Mouse (Mus musculus) cerebellum, adult 11 months (tissue): ENCODE data around the gene Foxp2.

Experiments used
- DNase-seq: peaks from one replicate; pipeline ENCODE4 v3.0.0; 2022

The Foxp2 gene

DNA sequence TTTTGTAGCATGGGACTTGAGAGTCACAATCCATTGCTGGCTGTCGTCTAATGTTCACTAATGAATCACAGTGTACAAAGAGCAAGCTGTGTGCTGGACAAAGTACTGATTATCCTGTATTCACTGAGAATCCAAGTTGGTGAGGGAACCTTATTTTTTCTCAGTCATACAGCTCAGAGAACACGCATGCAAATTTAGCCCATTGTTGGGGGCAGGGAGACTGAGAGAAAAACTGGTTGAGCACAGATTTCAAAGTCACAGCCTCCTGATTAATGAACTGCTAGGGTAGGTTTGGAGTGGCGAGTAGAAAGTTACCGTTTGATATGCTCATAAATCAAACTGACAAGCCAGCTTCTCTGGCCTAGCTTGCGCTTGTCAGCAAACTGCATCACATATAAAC lies 477.1 kb downstream of the Foxp2 start:
- DNase-seq, result no peak

- DNase-seq, result no peak
Measured at GRCm38 (mm10) chr6:15396462-15396861, 495.3 kb downstream of the Foxp2 start.

DNA sequence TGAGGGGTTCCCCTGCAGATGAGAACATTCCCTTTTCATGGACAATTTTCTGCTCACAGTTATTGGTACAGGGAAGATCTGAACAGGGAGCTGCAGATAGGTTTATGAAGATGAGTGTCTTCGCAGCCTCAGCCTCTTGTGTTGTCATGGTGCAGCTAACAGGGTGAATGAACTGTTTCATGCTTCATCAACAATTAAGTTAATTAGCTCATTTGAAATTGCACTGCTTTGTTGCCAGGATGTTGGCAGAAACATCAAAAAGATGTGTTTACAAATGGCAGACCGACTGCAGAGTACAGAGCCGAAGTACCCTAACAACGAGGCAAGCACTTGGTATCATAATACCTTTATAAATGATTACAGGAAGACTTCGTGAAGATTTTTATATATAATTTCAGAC lies 496.3 kb downstream of the Foxp2 start:
- DNase-seq, result no peak

DNA sequence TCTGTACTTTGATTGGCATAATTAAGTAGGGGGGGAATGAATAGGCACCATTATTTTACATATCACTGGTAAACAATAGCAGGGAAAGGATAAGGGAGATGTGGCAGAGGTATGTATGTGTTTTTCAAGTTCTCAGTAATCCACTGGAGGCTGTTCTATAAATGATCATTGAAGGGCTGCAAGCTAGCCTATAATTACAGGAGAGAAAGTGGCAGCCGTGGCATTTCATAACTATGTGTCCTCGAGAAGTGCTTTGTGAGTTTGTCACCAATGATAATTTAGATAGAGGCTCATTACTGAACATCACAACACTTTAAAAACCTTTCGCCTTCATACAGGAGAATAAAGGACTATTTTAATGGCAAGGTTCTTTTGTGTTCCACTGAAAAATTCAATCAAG lies 500.0 kb downstream of the Foxp2 start:
- DNase-seq, result no peak

DNA sequence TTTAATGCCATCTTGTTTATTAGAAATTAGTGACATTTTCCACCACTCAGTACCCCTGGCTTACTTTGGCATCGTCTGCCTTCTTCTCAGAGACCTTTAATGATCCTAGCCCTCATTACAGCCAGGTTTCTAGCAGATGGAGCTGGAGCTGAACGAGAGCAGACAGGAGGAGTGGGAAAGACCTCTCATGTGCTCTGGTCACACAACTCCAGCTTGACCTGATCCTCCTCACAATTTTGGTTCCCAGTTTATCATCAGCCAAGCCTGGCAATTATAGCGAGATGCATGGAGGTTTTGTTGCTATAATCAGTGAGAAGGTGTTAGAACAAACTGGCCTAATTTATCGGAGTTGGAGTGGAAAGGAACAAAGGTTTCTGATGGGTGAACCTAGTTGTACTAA lies 500.9 kb downstream of the Foxp2 start:
- DNase-seq, result no peak

DNA sequence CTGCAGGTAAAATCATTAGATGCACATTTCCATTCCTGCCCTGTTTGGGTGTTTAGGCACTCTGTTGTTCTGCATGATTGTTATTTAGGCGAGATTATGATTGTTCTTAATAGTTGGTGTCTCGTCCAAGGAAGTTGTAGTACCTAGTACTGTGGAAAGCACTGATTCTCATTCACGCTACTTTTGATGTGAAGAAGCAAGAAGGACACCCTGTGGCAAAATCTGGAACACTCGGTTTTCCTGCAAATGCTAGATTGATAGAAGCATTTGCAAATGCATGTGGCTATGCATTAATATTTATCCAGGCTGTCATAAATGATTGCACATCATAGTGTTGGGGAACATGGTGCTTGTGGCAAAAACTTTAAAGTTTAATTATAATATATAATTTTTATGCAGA lies 514.0 kb downstream of the Foxp2 start:
- DNase-seq, result no peak

DNA sequence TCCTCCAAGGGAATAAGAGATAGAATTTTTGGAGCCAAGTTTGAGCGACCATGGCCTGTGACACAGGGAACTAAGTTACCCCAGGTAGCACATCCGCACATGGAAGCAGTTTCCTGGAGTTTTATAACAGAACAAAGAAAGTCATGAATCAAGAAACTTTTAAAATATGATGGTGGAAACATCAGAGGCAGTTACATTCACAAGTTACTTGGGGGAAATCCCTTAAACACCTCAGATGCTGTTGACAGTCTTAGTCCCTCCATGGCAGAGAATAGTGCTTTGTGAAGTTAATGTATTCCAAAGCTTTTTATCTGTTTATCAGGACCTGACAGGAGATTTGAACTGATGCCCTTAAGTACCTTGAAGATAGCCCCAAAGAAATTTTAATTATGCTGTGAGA lies 558.6 kb downstream of the Foxp2 start:
- DNase-seq, result no peak

GRCm38 (mm10) chr6:15463390-15463789 lies 562.2 kb downstream of the Foxp2 start:
- no peak for DNase-seq

DNA sequence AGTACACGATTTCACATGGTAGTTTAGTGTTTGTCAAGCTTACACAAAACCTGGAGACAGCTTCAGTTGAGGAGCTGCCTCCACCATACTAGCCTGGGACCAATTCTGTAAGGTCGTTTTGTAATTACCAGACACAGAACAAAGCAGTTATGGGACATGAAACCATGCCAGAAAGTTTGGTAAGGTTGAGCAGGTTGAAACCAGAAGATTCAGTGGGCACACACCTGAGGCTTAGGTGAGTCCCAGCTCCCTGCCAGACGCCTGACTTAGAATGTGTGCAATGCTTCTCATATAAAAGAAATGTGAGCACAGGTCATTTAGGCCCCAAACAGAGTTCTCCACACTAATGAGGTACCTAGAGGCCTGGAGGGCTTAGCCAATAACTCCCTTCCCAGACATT lies 564.3 kb downstream of the Foxp2 start:
- DNase-seq, result no peak

- DNase-seq, result no peak
Measured at GRCm38 (mm10) chr6:15466634-15467033, 565.5 kb downstream of the Foxp2 start.

DNA sequence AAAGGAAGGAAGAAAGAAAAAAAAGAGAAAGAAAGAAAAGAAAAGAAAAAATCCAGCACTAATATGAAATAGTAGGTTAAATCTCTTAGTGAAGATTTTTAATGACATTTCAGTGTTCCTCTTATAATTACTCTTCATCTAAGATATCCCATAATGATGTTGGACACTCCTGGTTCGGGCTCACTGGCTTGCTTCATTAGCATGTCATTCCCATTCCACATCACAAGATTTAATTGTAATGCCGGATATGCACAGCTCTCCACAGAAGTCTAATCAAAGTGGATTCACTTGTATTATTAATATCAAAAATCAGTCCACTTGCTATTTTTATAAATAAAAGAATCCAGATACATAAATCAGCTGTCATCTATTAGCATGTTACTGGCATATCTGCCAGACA lies 585.8 kb downstream of the Foxp2 start:
- DNase-seq, result no peak
